Mouse (Mus musculus) hindbrain, embryonic 15.5 days (tissue): ENCODE data around the gene Uncx. TPM values are rescaled to one million over a fixed set of nuclear protein-coding genes. Genes with fewer than 3 reads are reported as not detected.
A peak's percentile ranks its signal among the peaks of the same experiment; 100 is the strongest.

Source experiments
- ATAC-seq: fragments of 200-750 bp; cut with Nextera tagmentation; 2 replicates; pipeline ENCODE4 v1.8.0; 2017; ENCODE audit warnings: low read depth, moderate number of reproducible peaks, moderate TSS enrichment; ENCODE audit not compliant: low FRiP score
- H3K27ac ChIP-seq: fragments of 300-500 bp; sonication (generic); replicated peaks from 2 replicates; pipeline ENCODE4 v1.5.1; 2015; ENCODE audit warnings: mild to moderate bottlenecking, inconsistent platforms
- H3K27me3 ChIP-seq: fragments of 300-500 bp; sonication (generic); 2 replicates; pipeline ENCODE4 v1.6.1; 2015; ENCODE audit warnings: control low read depth, inconsistent platforms
- H3K36me3 ChIP-seq: fragments of 300-500 bp; sonication (generic); 2 replicates; pipeline ENCODE4 v1.6.1; 2015; ENCODE audit warnings: control low read depth, inconsistent platforms
- H3K4me1 ChIP-seq: fragments of 300-500 bp; sonication (generic); replicated peaks from 2 replicates; pipeline ENCODE4 v1.6.1; 2015; ENCODE audit warnings: control low read depth, inconsistent platforms
- H3K4me2 ChIP-seq: fragments of 300-500 bp; sonication (generic); 2 replicates; pipeline ENCODE4 v1.6.1; 2015; ENCODE audit warnings: moderate library complexity, mild to moderate bottlenecking, inconsistent platforms
- H3K4me3 ChIP-seq: fragments of 300-500 bp; sonication (generic); 2 replicates; pipeline ENCODE4 v1.5.1; 2015; ENCODE audit warnings: mild to moderate bottlenecking, inconsistent platforms
- H3K9ac ChIP-seq: fragments of 300-500 bp; sonication (generic); 2 replicates; pipeline ENCODE4 v1.6.1; 2015; ENCODE audit warnings: inconsistent platforms
- H3K9me3 ChIP-seq: fragments of 300-500 bp; sonication (generic); 2 replicates; pipeline ENCODE4 v1.6.1; 2016; ENCODE audit warnings: control low read depth, inconsistent platforms
- WGBS: fragments of 180-500 bp; shearing (Covaris S2); methylation state at CpG from one replicate; pipeline ENCODE4 v1.1.7; 2015; 5-methylcytosine and 5-hydroxymethylcytosine counted together
- polyA plus RNA-seq: library from polyadenylated mRNA; unstranded; fragments of >200 nt; fragmentation: Nextera tagmentation; extraction: Ambion mirVana; gene quantifications from 2 replicates; pipeline ENCODE4 v1.2.1, GENCODE M21; 2015

Gene Uncx
- polyA plus RNA-seq, 1 experiment from 2014 or later, result 47.3 TPM

DNA sequence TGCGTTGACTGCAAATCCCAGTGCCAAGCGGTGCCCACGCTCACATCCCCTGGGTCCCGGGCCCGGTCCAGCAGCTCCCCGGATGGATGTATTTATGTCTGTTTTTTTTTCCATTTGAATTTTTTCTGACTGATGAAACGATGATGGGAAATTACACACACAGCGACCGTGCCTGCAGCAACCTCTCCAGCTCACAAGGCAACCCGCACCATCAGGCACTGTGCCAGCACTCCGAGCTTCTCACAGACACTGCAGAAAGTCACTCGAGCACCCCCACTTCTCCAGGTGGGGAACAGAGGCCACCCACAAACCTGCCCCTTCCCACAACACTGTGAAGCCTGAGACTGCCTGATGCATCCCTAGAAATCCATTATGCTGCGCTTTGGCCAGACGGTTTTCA lies 51.7 kb downstream of the Uncx start:
- no peak for ATAC-seq
- Histone ChIP-seq H3K4me2 (no peak overlapping the region), H3K27me3 (0 out of 2 replicates have a peak, but pooled peaks cover 7% of the 10 kb centered on the region), H3K4me3 (no peak overlapping the region), H3K36me3 (no peaks in the 10 kb centered on the region), H3K27ac (0 out of 2 replicates have a peak overlapping the region, but pooled peaks have one; percentile 12), H3K9me3 (no peaks in the 10 kb centered on the region), H3K4me1 (peaks cover 34% of the 10 kb centered on the region), H3K9ac (no peak overlapping the region)
- WGBS, result 46% methylated on average over 14 of the region's 14 CpGs

Other genes starting within 250 kb of the Uncx start
- 124 and 132 TPM in 2 replicates for gene Adap1, start 217.9 kb upstream of the Uncx start, polyA plus RNA-seq
- gene Cox19, start 192.1 kb upstream of the Uncx start, polyA plus RNA-seq, result 91.9 and 98.8 TPM in 2 replicates
- gene Cyp2w1, start 190.9 kb upstream of the Uncx start, polyA plus RNA-seq, result not detected in 2 replicates
- 2.6 and 2.9 TPM in 2 replicates for gene Gpr146, start 165.8 kb upstream of the Uncx start, polyA plus RNA-seq
- 0.22 and 0.43 TPM in 2 replicates for gene C130050O18Rik, start 138.2 kb upstream of the Uncx start, polyA plus RNA-seq
- 7.6 and 8.6 TPM in 2 replicates for gene Gper1, start 120.3 kb upstream of the Uncx start, polyA plus RNA-seq
- 16.2 and 17.9 TPM in 2 replicates for gene 3110082I17Rik, start 83.0 kb upstream of the Uncx start, polyA plus RNA-seq
- gene Zfand2a, start 58.9 kb upstream of the Uncx start, polyA plus RNA-seq, result 19.7 and 27.1 TPM in 2 replicates
- gene Micall2, start 192.8 kb downstream of the Uncx start, polyA plus RNA-seq, result 10.1 and 12.2 TPM in 2 replicates
- 30.0 and 30.3 TPM in 2 replicates for gene Ints1, start 232.2 kb downstream of the Uncx start, polyA plus RNA-seq
- 11.7 and 13.5 TPM in 2 replicates for gene Mafk, start 248.0 kb downstream of the Uncx start, polyA plus RNA-seq